Mouse (Mus musculus) bone marrow macrophage, adult 2 months (primary cell): ENCODE measurements around the gene Rassf1.

Source experiments
- CTCF ChIP-seq: IDR thresholded peaks from 2 replicates; pipeline ENCODE4 v1.5.1; 2012; ENCODE audit warnings: low read depth, mild to moderate bottlenecking, low read length, moderate library complexity
- POLR2A ChIP-seq: IDR thresholded peaks from 2 replicates; pipeline ENCODE4 v1.6.1; 2012; ENCODE audit warnings: mild to moderate bottlenecking, low read depth, low read length, borderline replicate concordance

DNA sequence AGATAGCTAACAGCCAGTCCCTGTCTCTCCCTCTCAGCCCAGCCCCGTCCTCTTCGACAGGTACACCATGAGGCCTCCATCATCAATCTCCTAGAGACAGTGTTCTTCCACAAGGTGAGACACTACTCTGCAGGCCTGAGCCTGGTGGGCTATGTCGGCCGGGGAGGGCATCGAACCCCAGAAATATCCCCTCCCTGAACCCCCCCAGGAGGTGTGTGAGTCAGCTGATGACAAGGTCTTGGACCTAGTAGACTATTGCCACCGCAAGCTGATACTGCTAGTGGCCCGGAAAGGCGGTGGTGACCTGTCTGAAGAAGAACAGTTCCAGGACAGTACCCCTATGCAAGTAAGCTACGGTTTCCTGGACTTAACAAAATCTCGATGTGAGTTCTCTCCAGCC, 2.5 kb upstream of the Rassf1 start:
- TF ChIP-seq CTCF = no peak
- no peak for TF ChIP-seq POLR2A
